Mouse (Mus musculus): ENCODE results near the gene Rfx2.

Gene Rfx2

GRCm38 (mm10) chr17:56832918-56833317 is 2.1 kb upstream of the Rfx2 start:
- DNase-seq (ENCODE audit: low spot score): no peak

GRCm38 (mm10) chr17:56831111-56831816 is 451 bp upstream of the Rfx2 start:
- peak; percentile 99 for DNase-seq (ENCODE audit: low spot score)

DNA sequence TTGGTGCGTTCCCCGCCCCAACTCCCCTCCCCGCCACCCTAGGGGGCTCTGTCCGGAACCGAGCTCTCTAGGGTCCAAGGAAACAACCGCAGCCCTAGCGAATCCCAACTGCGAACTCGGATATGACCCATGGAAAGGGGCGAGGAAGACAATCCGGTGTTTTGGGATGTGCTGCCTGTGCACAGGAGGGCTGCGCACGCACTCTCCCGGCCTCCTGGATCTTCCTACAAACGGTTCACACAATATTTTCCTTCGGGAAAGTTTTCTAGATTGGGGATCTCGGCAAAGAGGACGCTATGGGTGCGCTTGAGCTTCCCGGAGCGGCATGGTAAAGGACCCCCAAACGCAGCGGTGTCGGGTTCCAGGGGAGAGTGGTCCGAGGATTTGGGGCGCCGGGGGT is 1.0 kb downstream of the Rfx2 start:
- DNase-seq (ENCODE audit: low spot score): no peak

DNA sequence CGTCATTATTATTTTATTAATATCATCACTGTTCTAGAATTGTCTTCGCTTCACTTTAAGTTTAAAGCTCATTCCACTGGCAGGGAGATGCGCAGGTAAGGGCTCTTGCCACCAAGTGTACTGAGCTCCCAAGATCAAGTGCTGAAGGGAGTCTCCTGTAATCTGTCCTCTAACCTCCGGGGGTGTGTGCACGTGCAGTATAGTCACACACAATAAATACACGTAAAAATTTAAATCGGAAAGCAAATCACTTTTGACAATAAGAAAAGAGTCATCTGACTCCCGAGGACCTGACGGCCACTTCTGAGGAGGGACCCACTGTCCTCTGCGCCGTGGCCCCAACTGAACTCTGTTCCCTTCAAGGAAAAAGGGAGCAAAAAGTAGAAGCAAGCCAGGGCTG is 1.6 kb downstream of the Rfx2 start:
- DNase-seq (ENCODE audit: low spot score): no peak

GRCm38 (mm10) chr17:56826718-56827117 is 4.1 kb downstream of the Rfx2 start:
- DNase-seq (ENCODE audit: low spot score): no peak

- DNase-seq (ENCODE audit: low spot score): no peak
These were observed 7.5 kb downstream of the Rfx2 start for GRCm38 (mm10) chr17:56823352-56823751.

DNA sequence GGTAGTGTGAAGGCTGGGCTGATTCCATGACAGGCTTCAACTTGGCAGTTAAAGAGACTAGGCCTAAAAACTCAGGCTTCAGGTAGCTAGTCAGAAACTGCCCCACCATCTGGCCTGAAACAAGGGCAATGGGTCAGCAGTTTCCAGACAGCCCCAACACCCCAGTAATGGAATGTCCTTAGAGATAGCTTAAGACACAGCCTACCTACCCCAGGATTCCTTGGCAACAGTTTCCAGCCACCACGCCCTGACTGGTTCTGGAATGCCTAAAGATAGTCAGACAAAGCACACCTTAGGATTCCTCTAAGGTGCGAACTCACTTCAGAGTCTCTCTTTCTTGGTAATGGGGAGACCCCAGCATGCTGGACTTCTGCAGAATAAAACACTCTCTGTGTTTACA is 8.4 kb downstream of the Rfx2 start:
- no peak for DNase-seq (ENCODE audit: low spot score)

- no peak for DNase-seq (ENCODE audit: low spot score)
These were observed 11.1 kb downstream of the Rfx2 start for GRCm38 (mm10) chr17:56819694-56820111.

GRCm38 (mm10) chr17:56819032-56819545 is 11.7 kb downstream of the Rfx2 start:
- DNase-seq (ENCODE audit: low spot score): peak; percentile 45

DNA sequence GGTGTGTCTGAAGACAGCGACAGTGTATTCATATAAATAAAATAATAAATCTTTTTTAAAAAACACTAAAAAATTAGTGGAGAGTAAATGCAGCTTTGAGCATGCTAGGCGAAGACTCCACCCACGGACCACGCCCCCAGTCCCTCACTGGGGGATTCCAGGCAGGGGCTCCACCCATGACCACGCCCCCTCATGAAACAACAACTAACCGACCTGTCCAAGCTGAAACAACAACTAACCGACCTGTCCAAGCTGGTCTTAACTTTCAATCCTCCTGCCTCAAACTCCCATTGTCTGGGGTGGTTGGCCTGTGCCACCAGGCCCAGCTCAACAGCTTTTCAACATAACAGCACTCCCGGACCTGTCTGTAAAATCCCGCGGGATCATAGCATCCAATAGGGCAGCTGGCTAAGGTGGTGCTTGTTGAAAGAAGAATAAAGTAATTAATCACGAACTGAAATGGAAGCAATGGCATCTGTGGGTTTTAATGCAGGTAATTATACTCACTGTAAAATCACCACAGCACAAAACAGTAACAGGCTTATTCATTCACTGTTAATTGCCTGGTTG is 12.7 kb downstream of the Rfx2 start:
- DNase-seq (ENCODE audit: low spot score): no peak

GRCm38 (mm10) chr17:56815057-56815345 is 15.8 kb downstream of the Rfx2 start:
- DNase-seq (ENCODE audit: low spot score): no peak

DNA sequence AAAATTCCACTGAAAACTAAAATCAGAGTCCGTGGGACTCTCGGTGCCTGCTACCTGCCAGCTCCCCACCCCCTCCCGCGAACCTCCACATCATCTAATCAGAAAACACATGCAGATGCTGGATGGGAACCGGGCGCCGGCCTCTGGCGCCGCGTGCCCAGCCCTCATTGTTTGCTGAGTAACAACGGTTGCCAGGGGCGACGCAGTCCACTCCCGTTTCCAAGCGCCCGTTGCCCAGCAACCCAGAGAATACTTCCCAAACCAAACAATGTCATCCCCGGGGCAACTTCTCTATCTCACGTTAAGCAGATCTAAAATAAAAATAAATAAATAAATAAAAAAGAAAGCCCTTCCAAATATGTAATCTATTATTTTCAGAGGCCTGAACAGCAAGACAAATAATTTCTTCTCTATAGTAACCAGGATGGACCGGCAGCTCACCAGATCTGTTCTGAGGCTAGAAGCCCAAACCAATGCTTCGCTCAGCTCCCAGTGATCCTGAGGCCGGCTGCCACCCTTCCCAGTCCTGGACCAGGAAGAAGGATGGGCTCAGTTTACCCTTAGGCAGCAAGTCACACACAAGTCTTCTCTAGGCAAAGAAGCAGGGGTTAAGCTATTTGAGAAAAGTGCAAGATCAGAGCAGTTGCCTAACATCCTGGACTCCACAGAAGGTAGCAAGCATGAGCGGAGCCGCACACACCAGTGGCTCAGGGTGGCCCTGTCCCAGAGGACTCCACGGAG is 16.3 kb downstream of the Rfx2 start:
- no peak for DNase-seq (ENCODE audit: low spot score)

DNA sequence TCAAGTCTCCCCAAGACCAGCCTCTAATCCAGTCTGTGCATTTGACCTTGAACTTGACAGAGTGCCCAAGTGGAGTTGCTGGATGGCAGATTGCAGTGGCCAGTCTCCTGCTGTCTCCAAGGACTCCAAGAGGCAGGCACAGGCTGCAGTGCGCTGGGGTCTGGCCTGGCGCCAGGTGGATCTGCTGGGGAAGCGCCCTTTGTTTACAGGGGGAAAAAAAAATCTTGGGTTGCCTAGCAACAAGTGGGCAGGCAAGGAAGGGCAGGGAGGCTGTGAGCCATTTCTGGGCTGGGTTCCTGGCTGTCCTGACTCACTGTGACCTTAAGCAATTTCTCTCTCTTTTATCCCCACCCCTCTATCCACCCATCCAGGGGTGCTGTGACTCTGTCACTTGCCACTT is 20.6 kb downstream of the Rfx2 start:
- DNase-seq (ENCODE audit: low spot score): peak; percentile 83

- peak; percentile 81 for DNase-seq (ENCODE audit: low spot score)
These were observed 22.3 kb downstream of the Rfx2 start for GRCm38 (mm10) chr17:56808518-56808917.

DNA sequence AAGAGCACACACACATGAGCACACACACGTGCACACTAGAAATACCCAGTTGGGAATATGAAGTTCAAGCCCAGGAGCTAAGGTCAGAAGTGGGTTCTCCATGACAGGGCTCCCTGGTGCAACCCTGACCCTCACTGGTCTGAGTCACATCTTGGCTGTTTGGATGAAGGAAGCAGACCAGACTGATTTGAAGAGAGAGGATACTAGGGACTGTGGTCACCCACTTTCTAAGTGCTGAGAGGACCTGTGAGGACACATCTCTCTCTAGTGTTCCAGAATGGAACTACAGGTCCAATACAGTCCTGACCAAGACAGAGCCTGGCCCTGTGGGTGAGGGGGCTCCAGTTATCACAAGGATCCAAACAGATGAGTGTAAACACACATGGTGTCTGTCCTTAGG is 25.0 kb downstream of the Rfx2 start:
- DNase-seq (ENCODE audit: low spot score): no peak

- no peak for DNase-seq (ENCODE audit: low spot score)
These were observed 25.9 kb downstream of the Rfx2 start for GRCm38 (mm10) chr17:56804952-56805351.

DNA sequence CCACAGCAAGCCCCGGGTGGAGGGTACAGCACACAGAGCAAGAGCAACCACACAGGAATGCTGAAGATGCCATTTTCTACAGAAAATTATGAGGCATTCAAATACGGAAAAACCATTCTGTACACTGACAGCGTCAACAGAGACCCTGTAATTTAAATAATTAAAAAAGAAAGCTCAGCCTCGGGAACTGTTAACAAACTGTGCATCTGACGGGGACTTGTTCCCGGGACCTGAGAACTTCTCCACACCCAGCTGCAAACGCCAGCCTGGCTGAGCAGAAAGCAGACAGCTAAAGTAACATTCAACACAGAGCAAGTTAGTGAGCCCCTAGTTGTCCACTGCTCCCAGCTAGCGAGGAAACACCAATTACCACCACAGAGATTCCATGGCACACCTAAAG is 28.7 kb downstream of the Rfx2 start:
- no peak for DNase-seq (ENCODE audit: low spot score)

DNA sequence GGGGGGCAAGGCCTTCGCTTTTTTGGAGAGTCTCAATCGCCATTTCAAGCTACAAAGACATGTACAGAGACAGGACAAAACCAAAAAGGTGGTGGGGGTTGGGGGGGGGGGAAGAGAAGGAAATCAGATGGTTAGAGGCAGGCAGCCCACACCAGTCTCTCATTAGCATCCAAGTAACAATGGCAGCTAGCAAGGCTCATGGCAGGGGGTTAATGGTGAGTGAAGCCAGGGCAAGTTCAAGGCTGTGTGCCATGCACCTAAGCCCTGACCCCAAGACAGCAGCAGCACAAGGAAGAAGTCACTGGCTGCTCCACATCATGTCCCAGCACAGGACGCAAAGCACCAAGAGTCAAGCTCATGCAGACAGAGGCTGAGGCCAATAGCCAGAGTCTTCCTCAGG is 31.5 kb downstream of the Rfx2 start:
- no peak for DNase-seq (ENCODE audit: low spot score)

- DNase-seq (ENCODE audit: low spot score): no peak
These were observed 37.0 kb downstream of the Rfx2 start for GRCm38 (mm10) chr17:56793614-56794319.

GRCm38 (mm10) chr17:56792588-56792987 is 38.2 kb downstream of the Rfx2 start:
- no peak for DNase-seq (ENCODE audit: low spot score)

DNA sequence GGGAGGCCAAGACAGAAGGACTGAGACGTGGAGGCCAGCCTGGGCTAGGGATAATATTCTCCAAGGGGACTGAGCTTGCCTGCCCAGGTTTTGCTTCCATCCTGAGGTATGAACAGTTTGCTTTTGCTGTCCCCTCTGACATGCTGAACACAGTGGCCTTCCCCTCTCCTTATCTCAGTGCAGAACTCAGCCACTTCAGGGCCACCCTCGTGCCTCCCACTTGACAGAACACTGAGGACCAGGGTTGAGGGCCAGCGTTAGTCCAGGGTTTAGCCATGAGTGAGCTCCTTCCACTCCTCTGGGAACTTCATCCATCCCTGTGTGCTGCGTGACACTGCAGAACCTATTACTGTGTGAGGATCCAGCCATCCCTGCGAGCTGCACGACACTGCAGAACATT is 41.5 kb downstream of the Rfx2 start:
- DNase-seq (ENCODE audit: low spot score): no peak

GRCm38 (mm10) chr17:56788886-56789285 is 41.9 kb downstream of the Rfx2 start:
- DNase-seq (ENCODE audit: low spot score): no peak
